In genomic region chr14:25156171-25156570, GRCm38 (mm10) we compare ENCODE assay signal across 11 mouse cellular contexts.
DNase-seq lines count a peak whose midpoint lies in the region; ATAC-seq and TF ChIP-seq lines count a peak whose summit lies in the region.
"Had no signal": no experiment of that assay in that cellular context is flagged by ENCODE, and none has a peak within 500 bp of the region (broad histone marks: within the 10 kb centered on the region; RNA-seq: fewer than 3 reads in every experiment).

No protein-coding gene starts in this region.

- no peak for TF ChIP-seq EP300 in CH12.LX (IDR thresholded peaks at IDR 0.05; ENCODE audit: low read length)

- H3K27ac ChIP-seq in CH12.LX (ENCODE audit: insufficient read depth, low read depth): no peak overlapping the region
- H3K27ac ChIP-seq in hindbrain, embryonic 16.5 days (ENCODE audit: low read depth, low read length): peak overlapping the region; percentile 45; the same call in 1 of the 2 replicates
- no peak overlapping the region for H3K27ac ChIP-seq in kidney, adult 2 months (ENCODE audit: insufficient read depth, low read depth, low read length)
- H3K27ac ChIP-seq: embryonic facial prominence, embryonic 13.5 days; limb, embryonic 15.5 days had no signal

- H3K4me3 ChIP-seq in CH12.LX (replicated peaks in 1 of 3; ENCODE audit: low read depth in 2 of 3, low read length in 2 of 3, poor library complexity in 1 of 3): no peak overlapping the region
- H3K4me3 ChIP-seq in hindbrain, embryonic 16.5 days (ENCODE audit: low read length): no peak overlapping the region
- no peak overlapping the region for H3K4me3 ChIP-seq in kidney, adult 2 months (ENCODE audit: insufficient read depth, low read depth, low read length)
- H3K4me3 ChIP-seq: embryonic facial prominence, embryonic 13.5 days; limb, embryonic 15.5 days; megakaryocyte, embryonic 14.5 days had no signal

- H3K9me3 ChIP-seq in CH12.LX (replicated peaks; ENCODE audit: low read length): no peaks in the 10 kb centered on the region
- H3K9me3 ChIP-seq in hindbrain, embryonic 16.5 days (ENCODE audit: control insufficient read depth, low read length): no peaks in the 10 kb centered on the region
- H3K9me3 ChIP-seq: embryonic facial prominence, embryonic 13.5 days; limb, embryonic 15.5 days; megakaryocyte, embryonic 14.5 days had no signal

- TF ChIP-seq POLR2A in CH12.LX (IDR thresholded peaks at IDR 0.05; ENCODE audit: low read depth, low read length): no peak
- no peak for TF ChIP-seq POLR2A in kidney, adult 2 months (IDR thresholded peaks at IDR 0.05; ENCODE audit: low read depth, low read length)

- H3K36me3 ChIP-seq in CH12.LX (replicated peaks in 1 of 2; ENCODE audit: control insufficient read depth in 1 of 2, insufficient read depth in 1 of 2, low read length in 1 of 2): no peaks in the 10 kb centered on the region
- H3K36me3 ChIP-seq in hindbrain, embryonic 16.5 days (ENCODE audit: control insufficient read depth, insufficient read depth, low read length): no peaks in the 10 kb centered on the region
- H3K36me3 ChIP-seq in kidney, adult 2 months (ENCODE audit: control insufficient read depth, insufficient read depth, low read length): no peaks in the 10 kb centered on the region
- H3K36me3 ChIP-seq: embryonic facial prominence, embryonic 13.5 days; limb, embryonic 15.5 days had no signal

- peaks cover 3% of the 10 kb centered on the region for H3K27me3 ChIP-seq in CH12.LX (replicated peaks)
- H3K27me3 ChIP-seq in hindbrain, embryonic 16.5 days (replicated peaks; ENCODE audit: control insufficient read depth, insufficient read depth, low read length): no peaks in the 10 kb centered on the region
- H3K27me3 ChIP-seq in kidney, adult 2 months (replicated peaks; ENCODE audit: control insufficient read depth, insufficient read depth, low read length): no peaks in the 10 kb centered on the region
- H3K27me3 ChIP-seq: embryonic facial prominence, embryonic 13.5 days; limb, embryonic 15.5 days had no signal

- WGBS in hindbrain, embryonic 16.5 days: 56% methylated on average over 9 of the region's 9 CpGs
- WGBS in kidney, adult 2 months: 49% methylated on average over 9 of the region's 9 CpGs

- peak; percentile 44; the same call in 1 of the 2 replicates for ATAC-seq in frontal cortex, adult (ENCODE audit: low TSS enrichment)
- no peak for ATAC-seq in hindbrain, embryonic 16.5 days
- no peak for ATAC-seq in cerebellum, adult (ENCODE audit: insufficient number of reproducible peaks, low FRiP score, low TSS enrichment)

- in situ Hi-C loops in CH12.LX (cut with MboI; ENCODE audit: low pct_ligation_motif_present, low pct_unique_long_range_greater_than_20kb, low sequenced_read_pairs): no loop called here

- dilution Hi-C loops in CH12.LX (cut with MboI; ENCODE audit: extremely low pct_ligation_motif_present, extremely low pct_unique_long_range_greater_than_20kb, low sequenced_read_pairs): no loop called here

- no peak for DNase-seq in frontal cortex, postnatal 14 days (ENCODE audit: low spot score in 2 of 2)
- DNase-seq in CH12.LX (ENCODE audit: extremely low read depth): no peak
- DNase-seq in heart, adult 8-10 months (ENCODE audit: low spot score): peak; percentile 33
- DNase-seq in kidney, adult 2 months: no peak
- no peak for DNase-seq in layer of hippocampus, adult 9-10 months (ENCODE audit: low spot score)

- no peak overlapping the region for H3K9ac ChIP-seq in CH12.LX (ENCODE audit: insufficient read depth, low read depth)
- no peak overlapping the region for H3K9ac ChIP-seq in hindbrain, embryonic 16.5 days (ENCODE audit: low read depth, low read length)
- H3K9ac ChIP-seq: embryonic facial prominence, embryonic 13.5 days; limb, embryonic 15.5 days had no signal

- H3K4me1 ChIP-seq in CH12.LX (ENCODE audit: control insufficient read depth in 1 of 2, insufficient read depth in 2 of 2): peaks cover 2 to 11% of the 10 kb centered on the region in 2 experiments; a peak in 3 of 4 replicates
- peaks cover 7% of the 10 kb centered on the region for H3K4me1 ChIP-seq in hindbrain, embryonic 16.5 days (ENCODE audit: control insufficient read depth, insufficient read depth, low read depth, low read length)
- H3K4me1 ChIP-seq in kidney, adult 2 months (ENCODE audit: control insufficient read depth, insufficient read depth, low read length): no peaks in the 10 kb centered on the region
- H3K4me1 ChIP-seq: limb, embryonic 15.5 days had no signal

- H3K79me2 ChIP-seq in CH12.LX (replicated peaks; ENCODE audit: control insufficient read depth, extremely low read depth, insufficient read depth, poor library complexity, severe bottlenecking): no peaks in the 10 kb centered on the region

- no peak overlapping the region for H3K4me2 ChIP-seq in CH12.LX (ENCODE audit: insufficient read depth, low read depth, poor library complexity, severe bottlenecking)
- H3K4me2 ChIP-seq in hindbrain, embryonic 16.5 days (ENCODE audit: low read length): no peak overlapping the region
- H3K4me2 ChIP-seq: embryonic facial prominence, embryonic 13.5 days; limb, embryonic 15.5 days had no signal

- no peak for TF ChIP-seq RAD21 in CH12.LX (IDR thresholded peaks at IDR 0.05; ENCODE audit: low read depth, low read length)

- TF ChIP-seq CTCF in CH12.LX (conservative IDR thresholded peaks at IDR 0.05 in 1 of 2, IDR thresholded peaks at IDR 0.05 in 1 of 2; ENCODE audit: low read depth in 2 of 2, low read length in 2 of 2): no peak
- no peak for TF ChIP-seq CTCF in kidney, adult 2 months (conservative IDR thresholded peaks at IDR 0.05; ENCODE audit: insufficient read depth, insufficient read length, low read depth, low read length)

TF ChIP-seq in CH12.LX, 34 proteins besides CTCF, POLR2A, EP300 and RAD21:
- TF ChIP-seq NRF1 (IDR thresholded peaks at IDR 0.05; ENCODE audit: low read depth, low read length) (peak; percentile 38), SIN3A (IDR thresholded peaks at IDR 0.05; ENCODE audit: low read length) (no peak)
